Mouse (Mus musculus) MEL (cell line): ENCODE data around the gene Ubac2.

Source experiments
- CHD2 ChIP-seq: IDR thresholded peaks from 2 replicates; pipeline ENCODE4 v1.6.1; 2011; ENCODE audit warnings: low read length, improper control_type of control experiment
- CTCF ChIP-seq, 3 experiments: IDR thresholded peaks in 2 of 3; conservative IDR thresholded peaks in 1 of 3; 2 replicates each; pipeline ENCODE4 v1.5.1; 2011 to 2012; ENCODE audit warnings: low read length in 3 of 3, low read depth in 2 of 3, mild to moderate bottlenecking in 2 of 3, improper control_type of control experiment in 1 of 3, inconsistent platforms in 1 of 3, mixed read lengths in 1 of 3, moderate library complexity in 1 of 3; ENCODE audit not compliant: control insufficient read depth in 1 of 3, insufficient read depth in 1 of 3, poor library complexity in 1 of 3, severe bottlenecking in 1 of 3
- EP300 ChIP-seq, 2 experiments: IDR thresholded peaks; 2 replicates each; pipeline ENCODE4 v1.6.1; 2011; ENCODE audit warnings: improper control_type of control experiment in 2 of 2, low read length in 2 of 2, low read depth in 1 of 2, mild to moderate bottlenecking in 1 of 2
- ETS1 ChIP-seq: IDR thresholded peaks from 2 replicates; pipeline ENCODE4 v1.6.1; 2012; ENCODE audit warnings: low read depth, mild to moderate bottlenecking, inconsistent platforms, low read length, improper control_type of control experiment, moderate library complexity
- RCOR1 ChIP-seq: IDR thresholded peaks from 2 replicates; pipeline ENCODE4 v1.6.1; 2012; ENCODE audit warnings: low read depth, mild to moderate bottlenecking, inconsistent platforms, low read length, improper control_type of control experiment
- SIN3A ChIP-seq: IDR thresholded peaks from 2 replicates; pipeline ENCODE4 v1.6.1; 2012; ENCODE audit warnings: low read length, improper control_type of control experiment, inconsistent platforms
- USF2 ChIP-seq, 2 experiments: IDR thresholded peaks; 2 replicates each; pipeline ENCODE4 v1.6.1; 2011 to 2012; ENCODE audit warnings: improper control_type of control experiment in 2 of 2, low read length in 2 of 2, borderline replicate concordance in 1 of 2, inconsistent platforms in 1 of 2, low read depth in 1 of 2, mild to moderate bottlenecking in 1 of 2; ENCODE audit not compliant: insufficient read depth in 1 of 2
- ZC3H11A ChIP-seq: IDR thresholded peaks from 2 replicates; pipeline ENCODE4 v1.6.1; 2012; ENCODE audit warnings: low read depth, mild to moderate bottlenecking, inconsistent platforms, low read length, improper control_type of control experiment

DNA sequence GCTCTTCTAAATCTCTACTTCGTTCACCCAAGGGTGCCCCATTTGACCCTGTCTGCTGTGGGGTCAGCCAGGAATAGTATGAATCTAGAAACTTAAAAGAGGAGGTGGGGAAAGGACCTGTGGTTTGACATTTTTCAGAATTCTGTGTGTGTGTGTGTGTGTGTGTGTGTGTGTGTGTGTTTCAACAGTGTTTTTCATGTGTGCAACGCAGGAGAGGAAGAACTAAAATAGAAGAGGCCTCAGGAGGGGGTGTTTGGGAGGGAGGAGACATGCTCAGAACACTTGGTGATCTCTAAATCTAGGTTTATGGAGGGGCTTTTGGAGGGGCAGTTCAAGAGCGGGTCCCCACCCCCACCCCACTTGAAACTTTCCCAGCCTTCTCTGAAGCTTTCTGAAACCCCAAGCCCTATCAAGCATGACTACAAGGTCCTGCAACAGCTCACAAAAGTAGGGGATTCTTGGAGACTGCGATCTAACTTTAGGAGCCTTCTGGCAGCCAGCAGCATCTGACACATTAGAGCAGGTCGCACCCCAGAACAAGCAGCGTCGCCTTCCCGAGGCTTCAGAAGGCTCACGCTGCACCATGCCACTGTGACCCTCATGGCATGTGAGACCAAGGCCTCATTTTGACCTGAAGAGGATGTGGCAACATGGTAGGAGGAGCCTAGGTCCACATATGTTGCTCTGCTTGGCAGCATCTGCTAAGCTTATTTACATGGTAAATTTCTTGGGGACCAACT, 174.6 kb downstream of the Ubac2 start:
- TF ChIP-seq EP300 (IDR thresholded peaks at IDR 0.05; ENCODE audit: low read depth in 1 of 2, low read length in 2 of 2) (no peak), SIN3A (no peak), RCOR1 (no peak), ETS1 (no peak), USF2 (IDR thresholded peaks at IDR 0.05; ENCODE audit: borderline replicate concordance in 1 of 2, insufficient read depth in 1 of 2, low read depth in 1 of 2, low read length in 2 of 2) (no peak), CHD2 (no peak), CTCF (IDR thresholded peaks at IDR 0.05 in 2 of 3, conservative IDR thresholded peaks at IDR 0.05 in 1 of 3; ENCODE audit: control insufficient read depth in 1 of 3, insufficient read depth in 1 of 3, low read depth in 2 of 3, low read length in 3 of 3, poor library complexity in 1 of 3, severe bottlenecking in 1 of 3) (no peak), ZC3H11A (no peak)
